Mouse (Mus musculus) liver (tissue): Measurements from ENCODE around the gene Paxbp1.
A peak's percentile ranks its signal among the peaks of the same experiment; 100 is the strongest.

Experiments used
- DNase-seq: peaks from one replicate; pipeline ENCODE4 v3.0.0-alpha.2; 2020; ENCODE audit warnings: mixed read lengths

Paxbp1 gene

GRCm38 (mm10) chr16:90996327-90997243 lies 47.8 kb downstream of the Paxbp1 start:
- DNase-seq = no peak

DNA sequence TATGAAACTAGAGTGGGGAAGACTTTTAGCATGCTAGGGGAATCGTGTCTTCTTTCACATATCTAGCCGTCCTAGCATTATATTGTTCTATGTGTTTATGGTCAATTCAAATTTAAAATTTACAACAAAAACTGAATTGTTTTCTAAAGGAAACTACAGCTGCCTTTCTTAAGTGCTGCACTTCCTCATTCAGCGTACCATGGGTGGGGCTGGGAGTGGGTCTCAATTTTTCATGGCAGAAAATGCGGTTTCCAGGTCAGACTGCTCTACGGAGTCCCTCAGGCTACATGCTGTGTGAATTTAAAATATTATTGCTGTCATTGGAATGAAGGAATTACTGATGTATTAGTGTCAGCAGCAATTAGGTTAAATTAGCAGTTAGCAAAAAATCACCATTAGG lies 48.8 kb downstream of the Paxbp1 start:
- DNase-seq = peak; percentile 22

DNA sequence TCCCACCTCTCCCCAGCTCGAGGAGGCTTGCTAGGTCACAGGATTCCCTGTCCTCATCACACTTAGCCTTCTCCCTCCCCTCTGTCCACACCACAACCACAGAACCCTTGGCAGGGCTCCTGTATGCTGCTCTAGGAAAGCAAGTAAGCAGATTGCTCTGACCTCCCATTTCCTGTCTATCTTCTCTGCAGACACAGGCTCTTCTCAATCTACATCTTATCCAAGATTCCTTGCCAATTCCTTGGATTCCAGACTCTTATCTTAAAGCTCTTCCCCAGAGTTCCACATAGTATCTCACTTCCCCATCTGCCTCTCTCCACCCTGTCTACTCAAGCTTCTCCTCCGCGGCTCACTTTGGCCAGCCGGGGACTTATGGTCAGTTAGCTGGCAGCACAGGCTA lies 49.3 kb downstream of the Paxbp1 start:
- DNase-seq = peak; percentile 18

GRCm38 (mm10) chr16:90989162-90989561 lies 55.2 kb downstream of the Paxbp1 start:
- DNase-seq = no peak

- DNase-seq = peak; percentile 13
Measured at GRCm38 (mm10) chr16:90988665-90989064, 55.7 kb downstream of the Paxbp1 start.

GRCm38 (mm10) chr16:90988039-90988438 lies 56.3 kb downstream of the Paxbp1 start:
- DNase-seq = peak; percentile 25

- DNase-seq = no peak
Measured at GRCm38 (mm10) chr16:90971004-90971403, 73.3 kb downstream of the Paxbp1 start.

- no peak for DNase-seq
Measured at GRCm38 (mm10) chr16:90966241-90966640, 78.1 kb downstream of the Paxbp1 start.

DNA sequence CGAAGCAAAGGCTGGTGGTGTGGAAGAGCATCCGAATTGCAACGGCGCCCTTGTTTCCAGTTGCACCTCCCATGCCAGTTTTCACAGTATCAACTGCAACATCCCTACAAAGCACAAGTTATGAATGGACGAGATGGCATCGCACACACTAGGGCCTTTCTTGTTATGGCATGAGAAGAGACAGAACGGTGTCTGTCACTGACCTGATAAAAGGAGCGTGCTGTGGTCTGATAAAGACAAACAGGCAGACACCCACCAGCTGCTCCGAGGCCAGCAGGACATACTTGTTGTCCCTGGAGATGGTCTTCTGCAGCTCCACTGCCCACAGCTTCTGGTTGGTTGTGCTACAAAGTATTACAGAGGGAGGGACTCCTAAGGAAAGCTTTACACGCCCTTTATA lies 80.0 kb downstream of the Paxbp1 start:
- DNase-seq = peak; percentile 84
